Mouse (Mus musculus) sigmoid colon, adult 10 weeks (tissue): ENCODE data around the gene Ttll11. TPM values are rescaled to one million over a fixed set of nuclear protein-coding genes. Genes with fewer than 3 reads are reported as not detected.

Source experiments
- polyA plus RNA-seq: library from polyadenylated mRNA; stranded (reverse); fragments of 350-450 nt; fragmentation: Illumina TruSeq; extraction: RNeasy Lipid Tissue Mini Kit (QIAGEN cat#74804); gene quantifications from one replicate; pipeline ENCODE4 v1.2.3, GENCODE M21; 2014; ENCODE audit warnings: low read depth, low replicate concordance

Gene Ttll11
- 0.79 TPM for polyA plus RNA-seq

DNA sequence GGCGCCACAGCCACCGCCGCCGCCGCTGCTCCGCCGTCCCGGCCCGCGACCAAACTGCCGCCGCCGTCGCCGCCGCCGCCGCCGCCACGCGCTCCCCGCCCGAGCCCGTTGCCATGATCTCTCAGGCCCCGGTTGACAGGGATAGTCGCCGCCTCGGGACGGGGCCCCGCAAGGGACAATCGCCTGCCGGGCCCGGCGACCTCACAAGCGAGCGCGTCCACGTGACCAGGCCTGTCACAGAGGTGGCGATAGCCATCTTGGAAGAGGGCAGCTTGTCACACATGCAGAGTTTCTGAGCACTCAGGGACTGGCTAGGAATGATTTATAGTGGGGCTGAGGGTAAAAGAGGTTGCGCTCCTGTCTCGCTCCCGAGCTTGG, at the start of gene Ttll11:
Gene Ttll11, minus strand, starts transcription at position 270 of the 378 bp plus-strand sequence.

Other genes starting within 250 kb of the Ttll11 start
- 4.8 TPM for gene Ndufa8, start 69.5 kb upstream of the Ttll11 start, polyA plus RNA-seq
- gene Morn5, start 69.5 kb upstream of the Ttll11 start, polyA plus RNA-seq, result not detected
- gene Lhx6, start 125.5 kb upstream of the Ttll11 start, polyA plus RNA-seq, result not detected
- 14.2 TPM for gene Mrrf, start 156.5 kb upstream of the Ttll11 start, polyA plus RNA-seq
- 69.7 TPM for gene Rbm18, start 156.9 kb upstream of the Ttll11 start, polyA plus RNA-seq